Mouse (Mus musculus) telencephalon, adult 2 months (tissue): ENCODE results near the gene Hecw2.

Source experiments
- DNase-seq: peaks from one replicate; pipeline ENCODE4 v3.0.0-alpha.2; 2011; ENCODE audit warnings: low read depth, low spot score

The Hecw2 gene

DNA sequence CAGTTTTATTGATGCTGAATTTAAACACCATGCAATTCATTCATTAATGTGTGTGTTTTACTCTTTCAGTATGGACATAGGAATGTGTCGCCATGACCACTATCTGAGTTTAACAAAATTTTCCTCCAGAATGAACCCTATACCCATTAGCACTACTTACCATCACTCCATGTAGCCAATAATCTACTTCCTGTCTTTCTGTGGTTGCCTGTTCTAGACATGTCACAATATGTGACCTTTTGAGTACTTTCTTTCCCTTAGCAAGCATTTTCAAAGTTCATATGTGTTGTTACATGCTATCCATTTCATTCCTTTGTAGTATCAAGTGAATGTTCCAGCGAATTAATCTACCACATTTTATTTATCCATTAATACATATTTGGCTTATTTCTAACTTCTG lies 294.6 kb downstream of the Hecw2 start:
- no peak for DNase-seq

DNA sequence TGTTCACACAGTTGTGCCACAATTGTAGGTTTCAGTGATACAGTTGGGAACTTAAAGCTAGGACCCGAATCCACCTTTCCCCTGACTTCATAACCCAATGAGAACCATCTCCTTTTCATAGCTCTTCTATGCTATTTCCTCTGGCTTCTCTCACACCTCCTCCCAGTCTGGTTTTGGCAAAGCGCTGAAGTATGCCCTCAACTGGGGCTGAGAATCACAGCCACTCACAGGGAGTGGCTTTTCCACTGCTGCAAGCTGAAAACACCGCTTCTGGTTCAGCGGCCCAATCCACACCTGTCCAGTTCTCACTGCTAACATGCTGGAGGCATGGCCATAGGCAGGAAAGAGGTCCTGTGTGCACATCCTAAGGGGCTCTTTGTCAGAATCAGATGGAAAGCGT lies 300.7 kb downstream of the Hecw2 start:
- DNase-seq: no peak

DNA sequence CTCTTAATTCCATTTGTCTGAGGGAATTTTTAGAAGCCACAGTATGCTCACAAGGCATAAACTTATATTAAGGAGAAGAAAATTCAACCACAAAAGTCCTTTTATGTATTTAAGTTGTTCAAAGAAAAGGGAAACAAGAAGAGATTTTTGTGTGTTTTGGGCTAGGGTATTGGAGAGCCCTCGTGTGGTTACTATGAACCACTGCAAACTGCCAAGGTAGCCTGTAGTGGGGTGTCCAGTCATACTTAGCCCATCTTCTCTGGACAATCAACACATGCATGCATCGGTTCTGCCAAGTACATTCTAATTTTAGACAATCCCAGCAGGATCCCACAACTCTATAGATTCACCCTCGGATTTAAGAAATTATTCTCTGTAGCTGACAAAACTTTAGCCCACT lies 304.6 kb downstream of the Hecw2 start:
- DNase-seq: no peak

DNA sequence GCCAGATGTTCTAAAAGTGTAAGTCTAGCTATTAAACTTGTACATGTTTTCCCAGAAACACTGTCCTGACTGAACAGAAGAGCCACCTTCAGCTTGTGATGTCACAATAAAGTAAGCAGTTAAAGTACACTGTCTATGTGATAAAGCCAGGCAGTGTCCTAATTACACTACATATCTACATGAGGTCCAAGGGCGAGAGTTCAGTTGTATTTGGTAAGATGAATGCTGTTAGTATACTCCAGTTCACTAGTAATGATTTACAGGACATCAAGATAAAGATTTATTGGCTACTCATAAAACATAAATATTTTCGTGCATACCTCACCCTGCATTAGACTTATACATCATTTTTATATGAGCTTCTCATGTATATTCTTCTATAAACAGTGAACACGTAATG lies 305.2 kb downstream of the Hecw2 start:
- DNase-seq: no peak

DNA sequence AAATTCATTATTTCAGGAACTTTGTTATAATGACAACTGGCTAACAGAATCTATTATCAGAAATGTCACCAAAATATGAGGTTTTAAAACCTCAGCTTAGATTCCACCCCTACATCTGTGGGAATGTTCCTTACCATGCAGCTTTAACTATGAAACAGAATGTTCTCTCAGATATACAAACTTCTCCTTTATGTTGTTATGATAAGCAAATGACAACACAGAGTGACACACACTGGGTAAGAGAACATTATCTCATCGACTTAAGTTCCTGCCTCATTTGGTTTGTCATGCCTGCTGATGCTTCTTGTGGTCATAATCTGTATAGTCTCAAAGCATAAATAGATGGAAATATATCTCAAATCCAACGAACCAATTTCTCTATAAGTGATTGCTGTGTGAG lies 312.5 kb downstream of the Hecw2 start:
- no peak for DNase-seq

DNA sequence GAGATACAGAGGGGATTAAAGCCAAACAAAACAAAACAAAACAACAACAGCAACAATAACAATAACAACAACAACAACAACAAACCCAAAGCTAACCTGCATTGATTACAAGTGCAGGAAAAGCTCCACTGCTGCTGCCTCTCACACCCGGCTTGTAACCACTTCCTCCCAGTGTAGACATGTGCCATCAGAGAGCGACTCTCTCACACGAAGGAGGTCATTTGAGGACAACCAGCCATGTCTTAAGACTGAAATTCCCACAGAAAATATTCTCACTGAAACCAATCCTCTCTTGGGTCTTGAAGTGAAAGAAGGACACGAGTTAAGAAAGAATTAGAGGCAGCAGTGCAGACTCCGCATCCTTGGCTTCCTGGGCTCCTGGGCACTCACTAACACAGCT lies 319.0 kb downstream of the Hecw2 start:
- DNase-seq: no peak

DNA sequence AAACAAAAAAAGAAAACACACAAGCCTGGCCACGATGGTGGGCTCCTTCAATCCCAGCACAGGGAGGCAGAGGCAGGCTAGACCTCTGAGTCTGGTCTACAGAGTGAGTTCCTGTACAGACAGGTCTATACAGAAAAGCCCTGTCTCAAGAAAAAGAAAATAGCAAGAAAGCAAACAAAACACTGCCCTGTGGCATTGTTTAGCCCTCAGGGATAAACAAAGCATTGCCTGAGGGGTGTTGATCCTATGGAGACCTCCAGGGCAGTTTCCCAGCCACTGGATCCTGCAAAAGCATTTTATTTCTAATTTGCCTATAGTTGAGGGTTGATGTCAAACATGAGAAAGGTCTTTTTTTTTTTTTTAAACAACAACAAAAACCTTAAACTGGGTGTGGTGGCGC lies 327.7 kb downstream of the Hecw2 start:
- DNase-seq: no peak

DNA sequence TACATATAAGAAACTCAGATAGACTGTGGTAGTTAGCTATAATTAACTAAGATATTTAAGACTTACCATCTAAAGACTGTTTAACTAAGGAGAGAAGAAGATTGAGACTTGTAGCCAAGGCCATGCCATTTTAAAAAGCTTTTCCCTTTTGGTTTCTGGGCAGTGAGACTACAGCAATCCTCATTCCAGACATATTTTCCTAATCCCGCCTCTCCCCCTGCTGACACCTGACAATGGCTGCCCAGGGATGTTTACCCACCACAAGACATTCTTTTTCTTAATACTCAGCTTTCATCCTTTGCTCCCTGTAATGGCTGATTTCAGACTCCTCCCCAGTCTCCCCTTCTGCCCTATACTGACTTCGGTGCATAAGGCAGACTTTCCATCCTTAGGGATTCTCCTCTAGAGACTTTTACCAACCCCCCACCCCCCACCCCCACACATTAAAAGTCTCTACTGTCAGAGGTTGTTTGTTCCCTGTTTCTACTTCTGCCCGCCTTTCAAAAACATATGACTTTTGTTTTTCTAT lies 328.5 kb downstream of the Hecw2 start:
- no peak for DNase-seq

DNA sequence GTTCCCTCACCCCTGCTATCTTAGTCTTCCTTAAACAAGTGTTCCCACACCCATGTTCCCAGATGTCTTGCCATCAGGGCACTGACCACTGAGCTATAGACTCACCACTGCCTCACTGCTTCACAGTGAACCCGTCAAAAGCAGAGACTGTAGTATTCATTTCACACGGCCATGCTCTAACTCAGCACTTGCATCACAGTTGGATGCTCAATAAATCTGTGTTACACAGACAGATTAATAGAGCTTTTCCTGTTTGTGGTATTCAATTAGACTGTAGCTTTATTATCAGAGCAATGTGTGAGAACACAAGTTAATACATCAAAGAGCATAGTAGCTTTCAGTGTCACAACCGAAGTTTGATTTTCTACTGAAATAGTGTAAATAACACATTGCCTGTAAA lies 330.9 kb downstream of the Hecw2 start:
- DNase-seq: no peak

DNA sequence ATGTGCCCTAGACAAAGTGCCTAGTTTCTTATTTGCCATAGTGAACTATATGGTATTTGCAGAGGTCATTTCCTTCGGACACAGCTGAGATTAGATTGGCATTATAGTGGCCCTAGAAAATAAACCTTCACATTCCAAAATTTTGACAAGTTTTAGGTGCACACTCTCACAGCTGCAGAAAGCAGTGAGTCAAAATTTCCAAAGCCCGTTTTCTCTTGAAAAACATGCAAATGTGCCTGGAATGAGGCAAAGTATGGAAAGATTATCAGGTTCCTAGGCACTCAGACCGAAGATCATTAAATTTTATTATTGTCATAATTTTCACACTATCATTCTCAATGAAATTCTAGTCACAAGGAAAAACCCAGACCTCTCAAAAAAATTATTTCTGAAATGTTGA lies 334.4 kb downstream of the Hecw2 start:
- no peak for DNase-seq

DNA sequence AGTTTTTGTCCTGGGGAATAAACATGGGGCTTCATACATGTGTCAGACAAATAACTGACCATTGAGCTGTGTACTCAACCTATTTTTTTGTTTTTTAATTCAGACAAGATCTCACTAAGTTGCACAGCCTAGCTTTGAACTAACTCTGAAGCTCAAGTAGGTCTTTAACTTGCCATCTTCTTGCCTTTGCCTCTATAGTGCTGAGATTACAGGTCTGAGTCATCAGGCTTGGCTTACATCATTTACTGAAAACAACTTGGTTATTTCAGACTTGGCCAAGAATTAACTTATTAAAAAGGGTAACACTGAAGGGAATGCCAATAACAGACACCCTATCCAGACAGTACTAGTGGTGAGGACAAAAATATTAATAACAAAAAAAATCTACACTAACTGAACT lies 335.8 kb downstream of the Hecw2 start:
- no peak for DNase-seq

DNA sequence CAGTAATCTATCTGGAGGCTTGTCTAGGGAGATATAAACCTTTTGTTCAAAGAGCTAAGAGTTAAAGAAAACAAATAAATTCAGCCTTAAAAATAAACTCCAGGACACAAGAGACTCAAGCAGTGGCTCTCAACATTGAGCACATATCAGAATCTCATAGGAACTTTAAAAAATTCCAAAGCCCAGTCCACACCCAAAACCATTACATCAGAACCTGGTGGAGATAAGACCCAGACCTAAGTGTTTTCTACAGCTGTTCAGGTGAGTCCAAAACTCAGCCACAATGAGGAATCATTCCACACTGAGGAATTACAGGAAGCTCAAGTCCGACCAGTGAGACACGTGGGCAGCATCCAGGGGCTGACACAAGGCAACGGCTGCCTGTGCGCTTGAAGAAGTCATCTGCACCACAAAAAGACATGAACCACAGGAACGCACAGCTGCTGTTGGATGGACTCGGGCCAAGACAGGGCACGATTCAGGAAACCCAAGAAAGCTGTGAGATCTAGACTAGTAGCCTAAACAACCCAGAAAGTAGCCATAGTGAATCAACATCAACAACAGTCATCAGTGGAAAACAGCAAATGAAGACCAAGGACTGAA lies 338.4 kb downstream of the Hecw2 start:
- DNase-seq: no peak

DNA sequence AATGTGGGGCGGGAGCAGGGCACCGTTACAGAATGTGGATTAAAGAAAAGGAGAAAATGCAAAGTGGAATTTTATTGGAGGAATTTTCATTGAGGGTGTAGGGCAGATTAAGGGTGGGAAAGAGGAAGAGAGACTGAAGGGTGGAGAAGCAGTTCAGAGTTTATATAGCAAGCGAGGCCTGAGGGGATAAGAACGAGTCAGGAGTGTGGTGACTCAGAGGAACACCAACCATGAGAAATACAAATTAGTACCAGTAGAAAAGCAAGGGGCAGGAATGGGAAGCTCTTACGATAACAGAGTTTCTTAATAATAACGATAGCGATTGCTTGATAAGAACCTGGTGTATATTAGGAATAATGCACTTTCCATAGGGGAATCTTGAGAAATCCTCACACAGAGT lies 339.2 kb downstream of the Hecw2 start:
- no peak for DNase-seq

DNA sequence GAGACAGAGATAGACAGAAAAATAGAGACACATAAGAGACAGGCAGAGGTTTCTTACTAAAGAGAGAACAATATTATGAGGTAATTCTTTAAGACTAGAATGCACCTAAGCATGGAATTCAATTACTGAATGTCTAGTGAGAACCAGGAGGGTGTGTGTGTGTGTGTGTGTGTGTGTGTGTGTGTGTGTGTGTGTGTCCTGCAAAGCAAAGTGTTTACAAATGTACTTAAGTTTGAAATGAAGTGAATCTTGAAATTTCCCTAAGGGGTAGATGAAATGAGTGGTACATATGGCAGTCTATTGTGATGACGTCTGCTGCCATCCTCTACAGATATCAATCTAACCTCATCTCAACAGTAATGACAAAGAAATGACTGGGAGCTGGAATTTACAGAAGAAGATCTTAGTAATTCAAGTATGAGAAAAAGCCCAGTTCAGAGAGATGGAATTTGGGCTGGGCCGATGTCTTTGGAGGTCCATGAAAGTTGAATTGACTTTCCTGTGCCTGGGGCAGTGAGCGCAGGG lies 342.8 kb downstream of the Hecw2 start:
- no peak for DNase-seq

DNA sequence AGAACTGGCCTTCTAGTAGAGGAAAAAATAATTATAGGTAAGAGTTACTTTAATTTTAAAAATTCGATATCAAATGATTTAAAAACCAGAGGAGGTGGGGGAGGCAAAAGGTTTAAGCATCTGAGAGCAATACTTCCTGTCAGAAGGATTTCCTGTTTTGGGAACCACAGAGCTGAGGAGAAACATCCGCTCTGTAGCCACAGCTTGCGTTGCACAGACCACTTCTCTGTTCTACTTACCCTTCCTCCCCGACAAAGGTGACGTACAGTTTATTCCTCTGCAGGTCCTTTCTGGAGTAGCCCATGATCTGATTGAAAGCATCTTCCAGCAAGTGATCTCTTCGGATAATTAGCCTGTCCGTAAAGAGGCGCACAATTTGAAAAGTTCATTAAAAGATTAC lies 343.6 kb downstream of the Hecw2 start:
- peak; percentile 24 for DNase-seq

DNA sequence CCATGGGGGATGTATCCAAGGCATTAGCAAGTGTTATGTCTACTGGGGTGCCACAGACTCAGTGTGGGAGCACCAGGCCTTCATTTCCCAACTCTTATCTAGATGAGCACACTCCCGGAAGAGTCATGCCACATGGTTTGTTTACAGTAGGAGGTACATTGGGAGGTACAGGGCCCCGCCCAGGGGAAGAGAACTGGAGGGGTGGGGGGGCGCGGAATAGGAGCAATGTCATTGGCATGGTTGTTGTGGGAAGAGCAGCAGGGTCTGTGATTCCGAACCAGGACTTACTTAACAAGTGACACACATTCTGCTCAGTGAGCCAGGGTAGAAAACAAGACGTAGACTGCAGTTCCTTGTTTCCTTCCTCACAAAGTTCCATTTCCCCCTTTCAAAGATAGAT lies 344.1 kb downstream of the Hecw2 start:
- DNase-seq: no peak

DNA sequence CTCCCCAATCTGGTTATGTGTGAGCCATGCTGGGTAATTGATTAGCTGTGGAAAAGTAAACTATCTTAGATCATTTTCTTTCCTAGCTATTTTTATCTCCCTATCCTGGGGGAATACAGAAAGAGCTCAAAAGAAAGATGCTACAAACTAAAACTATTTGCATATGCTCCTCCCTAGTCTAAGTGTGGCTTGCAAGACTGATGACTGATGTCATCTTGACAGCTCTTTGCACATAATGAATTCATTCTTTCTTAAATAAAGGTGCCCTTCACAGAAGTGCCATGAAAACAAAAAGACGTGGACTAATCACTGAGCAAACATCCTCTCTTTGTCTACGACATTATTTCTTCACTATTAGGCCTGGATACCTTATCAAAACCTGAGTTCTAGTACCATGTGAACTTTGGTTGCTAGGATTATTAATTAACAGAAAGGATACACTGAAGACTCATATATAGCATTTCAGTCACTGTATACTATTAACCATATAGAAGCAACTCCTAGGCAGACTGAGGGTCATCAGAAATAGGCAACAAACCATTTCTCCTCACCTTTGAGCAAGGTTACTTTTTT lies 348.2 kb downstream of the Hecw2 start:
- no peak for DNase-seq

DNA sequence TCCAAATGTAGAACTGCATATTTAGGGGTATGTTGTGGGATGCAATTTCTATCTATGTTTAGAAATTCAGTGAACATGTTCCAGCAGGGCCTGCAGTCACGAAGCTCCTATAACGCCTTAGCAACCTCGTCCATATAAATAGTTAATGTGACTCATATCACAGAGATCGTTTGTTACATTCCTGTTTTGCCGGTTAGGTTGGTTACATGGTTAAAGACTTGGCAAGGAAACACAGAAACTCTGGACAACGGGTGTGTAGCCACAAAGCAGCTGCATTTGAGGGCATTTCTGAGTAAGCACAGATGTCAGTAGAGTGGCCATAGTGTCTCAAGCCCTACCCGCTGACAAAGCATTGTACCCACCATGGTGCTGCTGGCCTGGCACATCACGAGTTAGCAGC lies 349.1 kb downstream of the Hecw2 start:
- peak; percentile 29 for DNase-seq

DNA sequence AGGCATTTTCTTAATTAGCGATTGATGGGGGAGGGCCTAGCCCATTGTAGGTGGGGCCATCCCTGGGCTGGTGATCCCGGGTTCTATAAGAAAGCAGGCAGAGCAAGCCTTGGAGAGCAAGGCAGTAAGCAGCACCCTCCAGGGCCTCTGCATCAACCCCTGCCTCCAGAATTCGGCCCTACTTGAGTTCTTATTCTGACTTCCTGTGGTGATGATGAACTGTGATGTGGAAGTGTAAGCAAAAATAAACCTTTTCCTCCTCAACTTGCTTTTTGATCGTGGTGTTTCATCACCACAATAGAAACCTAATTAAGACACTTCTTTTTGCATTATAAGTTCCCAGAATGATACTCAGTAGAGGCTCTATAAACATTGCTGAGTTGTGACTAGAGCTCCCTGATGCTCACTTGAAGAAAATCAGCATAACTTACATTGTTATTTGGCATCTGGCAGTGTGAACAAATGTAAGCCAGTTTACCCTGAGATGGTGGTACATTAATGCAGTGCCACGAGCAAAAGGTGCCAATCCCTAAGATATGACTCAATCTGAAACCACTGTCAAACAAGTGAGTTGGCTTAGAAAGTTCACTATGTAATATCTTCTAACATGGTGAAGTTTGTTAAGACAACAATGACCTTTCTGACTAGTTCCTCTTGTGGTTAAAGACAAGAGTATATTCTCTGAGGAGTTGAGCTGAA lies 349.9 kb downstream of the Hecw2 start:
- DNase-seq: no peak

DNA sequence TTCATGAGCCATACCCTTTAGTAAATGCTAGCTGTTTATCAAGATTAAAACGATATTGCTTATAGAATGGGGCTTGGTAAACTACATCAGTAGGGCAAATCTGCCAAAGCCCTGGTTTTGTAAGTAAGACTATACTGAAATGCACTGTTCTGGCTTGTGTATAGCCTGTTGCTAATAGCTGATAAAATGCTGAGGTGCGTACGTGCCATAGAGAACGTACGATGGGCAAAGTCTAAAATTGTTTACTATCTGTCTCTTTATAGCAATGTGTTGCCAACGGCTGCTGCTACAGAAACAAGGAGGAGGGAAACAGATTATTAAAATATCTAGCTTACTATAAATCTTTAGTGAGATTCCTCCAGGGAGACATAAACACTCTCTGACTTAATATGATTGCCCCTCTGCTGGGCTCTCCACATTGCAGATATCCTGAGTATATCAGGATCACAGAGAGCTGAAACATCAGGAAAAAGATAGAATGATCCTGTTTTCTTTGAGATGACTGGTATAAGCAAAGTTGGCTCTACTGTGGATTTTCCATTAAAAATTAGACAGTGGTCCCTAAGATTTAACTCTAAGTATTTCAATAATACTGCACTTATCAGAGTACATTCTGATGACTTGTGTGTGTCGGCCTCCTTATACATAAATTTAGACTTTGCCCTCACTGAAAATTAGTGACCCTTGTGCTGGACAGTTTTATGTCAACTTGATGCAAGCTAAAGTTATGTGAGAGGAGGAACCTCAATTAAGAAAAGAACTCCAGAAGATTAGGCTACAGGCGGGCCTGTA lies 350.6 kb downstream of the Hecw2 start:
- no peak for DNase-seq

DNA sequence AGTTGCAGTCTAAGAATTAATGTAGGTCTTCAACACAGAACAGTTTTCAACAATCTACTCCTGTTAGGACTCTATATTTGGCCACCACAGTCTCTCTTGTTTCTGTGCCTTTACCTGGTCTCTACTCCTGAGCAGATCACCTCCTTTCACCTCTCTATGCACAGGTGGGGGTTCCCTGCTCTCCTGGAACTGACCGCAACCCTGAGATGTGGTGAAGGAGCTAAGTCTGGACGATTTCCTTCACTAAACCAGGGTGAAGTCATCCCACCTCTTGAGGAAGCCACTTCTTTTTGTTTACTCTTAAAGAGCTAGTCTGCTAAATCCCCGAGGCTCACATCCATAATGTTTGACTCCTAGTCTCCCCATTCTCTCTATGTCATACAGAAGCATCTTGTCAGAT lies 351.9 kb downstream of the Hecw2 start:
- no peak for DNase-seq

DNA sequence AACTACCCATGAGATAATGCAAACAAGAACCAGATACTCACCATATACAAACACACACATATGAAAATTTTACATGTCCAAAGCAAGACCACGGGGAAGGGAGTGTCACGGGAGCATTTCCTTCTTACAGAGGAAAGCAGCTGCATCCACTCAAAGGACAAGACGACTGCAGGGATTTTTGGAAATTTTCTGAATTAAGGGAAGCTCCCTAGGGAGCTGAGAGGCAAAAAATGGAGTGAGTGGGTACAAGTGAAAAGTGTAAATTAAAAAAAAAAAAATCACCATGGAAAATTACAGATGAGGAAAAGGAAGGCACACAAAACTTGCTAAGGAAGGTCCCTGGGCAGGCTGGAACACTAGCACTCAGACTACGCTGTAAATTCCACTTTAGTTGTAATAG lies 353.9 kb downstream of the Hecw2 start:
- no peak for DNase-seq
